Mouse (Mus musculus) MEL (cell line): ENCODE results near the gene Slc8a2. TPM values are rescaled to one million over a fixed set of nuclear protein-coding genes. Genes with fewer than 3 reads are reported as not detected.

ENCODE experiments used
- DNase-seq: peaks from one replicate; pipeline ENCODE4 v3.0.0; 2011; ENCODE audit warnings: low read depth, low spot score
- H3K27ac ChIP-seq: 2 replicates; pipeline ENCODE4 v1.5.1; 2012; ENCODE audit warnings: low read depth, mild to moderate bottlenecking, control low read depth, low read length, moderate library complexity; ENCODE audit not compliant: control insufficient read depth
- H3K27me3 ChIP-seq, 2 experiments: fragments of 150-350 bp in 1 of 2; sonication (generic) in 1 of 2; 2 replicates each; pipeline ENCODE4 v1.6.1; 2012; ENCODE audit warnings: low read length in 2 of 2, mild to moderate bottlenecking in 2 of 2, improper control_type of control experiment in 1 of 2, moderate library complexity in 1 of 2; ENCODE audit not compliant: insufficient read depth in 2 of 2, control insufficient read depth in 1 of 2
- H3K36me3 ChIP-seq, 2 experiments: 2 replicates each; pipeline ENCODE4 v1.6.1; 2012 to 2014; ENCODE audit warnings: low read length in 2 of 2, improper control_type of control experiment in 1 of 2, inconsistent platforms in 1 of 2, mild to moderate bottlenecking in 1 of 2; ENCODE audit not compliant: insufficient read depth in 2 of 2, control insufficient read depth in 1 of 2
- H3K4me1 ChIP-seq, 2 experiments: fragments of 150-350 bp in 1 of 2; sonication (generic) in 1 of 2; 2 replicates each; pipeline ENCODE4 v1.6.1; 2012; ENCODE audit warnings: low read length in 2 of 2, improper control_type of control experiment in 1 of 2, mild to moderate bottlenecking in 1 of 2; ENCODE audit not compliant: insufficient read depth in 2 of 2, control insufficient read depth in 1 of 2
- H3K4me3 ChIP-seq, 2 experiments: fragments of 150-350 bp in 1 of 2; sonication (generic) in 1 of 2; 2 replicates each; pipeline ENCODE4 v1.5.1; 2012; ENCODE audit warnings: low read depth in 2 of 2, low read length in 2 of 2, mild to moderate bottlenecking in 2 of 2, moderate library complexity in 2 of 2, control low read depth in 1 of 2, improper control_type of control experiment in 1 of 2; ENCODE audit not compliant: control insufficient read depth in 1 of 2, insufficient read depth in 1 of 2
- H3K79me2 ChIP-seq: 2 replicates; pipeline ENCODE4 v1.6.1; 2012; ENCODE audit warnings: mild to moderate bottlenecking, low read length, moderate library complexity; ENCODE audit not compliant: control insufficient read depth, poor library complexity, insufficient read depth
- H3K9ac ChIP-seq: 2 replicates; pipeline ENCODE4 v1.6.1; 2012; ENCODE audit warnings: low read depth, mild to moderate bottlenecking, control low read depth, low read length, moderate library complexity; ENCODE audit not compliant: control insufficient read depth, poor library complexity, severe bottlenecking
- H3K9me3 ChIP-seq: fragments of 150-350 bp; sonication (generic); replicated peaks from 2 replicates; pipeline ENCODE4 v1.6.1; 2012; ENCODE audit warnings: mild to moderate bottlenecking, low read length, improper control_type of control experiment, moderate library complexity; ENCODE audit not compliant: insufficient read depth
- BHLHE40 ChIP-seq: IDR thresholded peaks from 2 replicates; pipeline ENCODE4 v1.6.1; 2012; ENCODE audit warnings: low read depth, mild to moderate bottlenecking, inconsistent platforms, low read length, improper control_type of control experiment, borderline replicate concordance
- CHD1 ChIP-seq: IDR thresholded peaks from 2 replicates; pipeline ENCODE4 v1.6.1; 2012; ENCODE audit warnings: low read depth, mild to moderate bottlenecking, inconsistent platforms, low read length, improper control_type of control experiment
- CHD2 ChIP-seq: IDR thresholded peaks from 2 replicates; pipeline ENCODE4 v1.6.1; 2011; ENCODE audit warnings: low read length, improper control_type of control experiment
- CTCF ChIP-seq, 3 experiments: IDR thresholded peaks in 2 of 3; conservative IDR thresholded peaks in 1 of 3; 2 replicates each; pipeline ENCODE4 v1.5.1; 2011 to 2012; ENCODE audit warnings: low read length in 3 of 3, low read depth in 2 of 3, mild to moderate bottlenecking in 2 of 3, improper control_type of control experiment in 1 of 3, inconsistent platforms in 1 of 3, mixed read lengths in 1 of 3, moderate library complexity in 1 of 3; ENCODE audit not compliant: control insufficient read depth in 1 of 3, insufficient read depth in 1 of 3, poor library complexity in 1 of 3, severe bottlenecking in 1 of 3
- E2F4 ChIP-seq: IDR thresholded peaks from 2 replicates; pipeline ENCODE4 v1.6.1; 2011; ENCODE audit warnings: low read depth, low read length, improper control_type of control experiment, borderline replicate concordance
- ELF1 ChIP-seq: IDR thresholded peaks from 2 replicates; pipeline ENCODE4 v1.6.1; 2014; ENCODE audit warnings: low read depth, mild to moderate bottlenecking, inconsistent platforms, low read length, improper control_type of control experiment, moderate library complexity
- EP300 ChIP-seq, 2 experiments: IDR thresholded peaks; 2 replicates each; pipeline ENCODE4 v1.6.1; 2011; ENCODE audit warnings: improper control_type of control experiment in 2 of 2, low read length in 2 of 2, low read depth in 1 of 2, mild to moderate bottlenecking in 1 of 2
- ETS1 ChIP-seq: IDR thresholded peaks from 2 replicates; pipeline ENCODE4 v1.6.1; 2012; ENCODE audit warnings: low read depth, mild to moderate bottlenecking, inconsistent platforms, low read length, improper control_type of control experiment, moderate library complexity
- GABPA ChIP-seq: IDR thresholded peaks from 2 replicates; pipeline ENCODE4 v1.6.1; 2012; ENCODE audit warnings: low read depth, mild to moderate bottlenecking, inconsistent platforms, low read length, improper control_type of control experiment, moderate library complexity
- GATA1 ChIP-seq: IDR thresholded peaks from 2 replicates; pipeline ENCODE4 v1.6.1; 2011; ENCODE audit warnings: low read depth, low read length, improper control_type of control experiment
- HCFC1 ChIP-seq: IDR thresholded peaks from 2 replicates; pipeline ENCODE4 v1.6.1; 2012; ENCODE audit warnings: low read depth, mild to moderate bottlenecking, inconsistent platforms, low read length, improper control_type of control experiment, moderate library complexity
- JUND ChIP-seq: IDR thresholded peaks from 2 replicates; pipeline ENCODE4 v1.6.1; 2011; ENCODE audit warnings: low read depth, mild to moderate bottlenecking, improper control_type of control experiment, low read length
- KAT2A ChIP-seq: conservative IDR thresholded peaks from 2 replicates; pipeline ENCODE4 v1.6.1; 2012; ENCODE audit warnings: low read depth, low read length, improper control_type of control experiment, inconsistent platforms
- MAFK ChIP-seq: IDR thresholded peaks from 2 replicates; pipeline ENCODE4 v1.6.1; 2011; ENCODE audit warnings: low read depth, mild to moderate bottlenecking, low read length, improper control_type of control experiment, borderline replicate concordance
- MAX ChIP-seq: IDR thresholded peaks from 2 replicates; pipeline ENCODE4 v1.6.1; 2011; ENCODE audit warnings: low read length, improper control_type of control experiment
- MAZ ChIP-seq: IDR thresholded peaks from 2 replicates; pipeline ENCODE4 v1.6.1; 2012; ENCODE audit warnings: low read depth, mild to moderate bottlenecking, inconsistent platforms, low read length, improper control_type of control experiment
- MXI1 ChIP-seq: IDR thresholded peaks from 2 replicates; pipeline ENCODE4 v1.6.1; 2011; ENCODE audit warnings: mild to moderate bottlenecking, low read depth, low read length, improper control_type of control experiment
- MYB ChIP-seq: IDR thresholded peaks from 2 replicates; pipeline ENCODE4 v1.6.1; 2011; ENCODE audit warnings: mild to moderate bottlenecking, low read depth, low read length, improper control_type of control experiment
- MYC ChIP-seq: IDR thresholded peaks from 2 replicates; pipeline ENCODE4 v1.6.1; 2011; ENCODE audit warnings: low read depth, mild to moderate bottlenecking, low read length, improper control_type of control experiment, moderate library complexity
- NELFE ChIP-seq: IDR thresholded peaks from 2 replicates; pipeline ENCODE4 v1.6.1; 2011; ENCODE audit warnings: low read depth, low read length, improper control_type of control experiment
- NRF1 ChIP-seq: IDR thresholded peaks from 2 replicates; pipeline ENCODE4 v1.6.1; 2014; ENCODE audit warnings: low read depth, mild to moderate bottlenecking, inconsistent platforms, low read length, improper control_type of control experiment, moderate library complexity; ENCODE audit not compliant: poor library complexity, insufficient read depth, severe bottlenecking
- POLR2A ChIP-seq, 2 experiments: IDR thresholded peaks; 2 replicates each; pipeline ENCODE4 v1.6.1; 2011 to 2012; ENCODE audit warnings: low read length in 2 of 2, mild to moderate bottlenecking in 2 of 2, control low read depth in 1 of 2, improper control_type of control experiment in 1 of 2, low read depth in 1 of 2, moderate library complexity in 1 of 2; ENCODE audit not compliant: control insufficient read depth in 1 of 2, insufficient read depth in 1 of 2, poor library complexity in 1 of 2
- POLR2AphosphoS2 ChIP-seq: IDR thresholded peaks from 2 replicates; pipeline ENCODE4 v1.6.1; 2011; ENCODE audit warnings: low read length, improper control_type of control experiment
- POLR2AphosphoS5 ChIP-seq: IDR thresholded peaks from 2 replicates; pipeline ENCODE4 v1.6.1; 2012; ENCODE audit warnings: low read depth, borderline replicate concordance, mild to moderate bottlenecking, inconsistent platforms, low read length, moderate library complexity, mixed read lengths
- RAD21 ChIP-seq: IDR thresholded peaks from 2 replicates; pipeline ENCODE4 v1.6.1; 2011; ENCODE audit warnings: mild to moderate bottlenecking, low read depth, low read length, improper control_type of control experiment
- RCOR1 ChIP-seq: IDR thresholded peaks from 2 replicates; pipeline ENCODE4 v1.6.1; 2012; ENCODE audit warnings: low read depth, mild to moderate bottlenecking, inconsistent platforms, low read length, improper control_type of control experiment
- SIN3A ChIP-seq: IDR thresholded peaks from 2 replicates; pipeline ENCODE4 v1.6.1; 2012; ENCODE audit warnings: low read length, improper control_type of control experiment, inconsistent platforms
- SMC3 ChIP-seq: IDR thresholded peaks from 2 replicates; pipeline ENCODE4 v1.6.1; 2011; ENCODE audit warnings: low read depth, low read length, improper control_type of control experiment
- TAL1 ChIP-seq: IDR thresholded peaks from 2 replicates; pipeline ENCODE4 v1.6.1; 2012; ENCODE audit warnings: mild to moderate bottlenecking, inconsistent platforms, low read length, moderate library complexity, mixed read lengths
- TBP ChIP-seq: IDR thresholded peaks from 2 replicates; pipeline ENCODE4 v1.8.0; 2011; ENCODE audit warnings: low read depth, low read length, improper control_type of control experiment
- TCF12 ChIP-seq: IDR thresholded peaks from 2 replicates; pipeline ENCODE4 v1.6.1; 2014; ENCODE audit warnings: low read depth, mild to moderate bottlenecking, inconsistent platforms, low read length, improper control_type of control experiment, moderate library complexity
- UBTF ChIP-seq: IDR thresholded peaks from 2 replicates; pipeline ENCODE4 v1.6.1; 2012; ENCODE audit warnings: low read depth, mild to moderate bottlenecking, inconsistent platforms, low read length, improper control_type of control experiment, moderate library complexity, borderline replicate concordance; ENCODE audit not compliant: insufficient read depth
- USF1 ChIP-seq: IDR thresholded peaks from 2 replicates; pipeline ENCODE4 v1.6.1; 2014; ENCODE audit warnings: low read depth, mild to moderate bottlenecking, inconsistent platforms, low read length, improper control_type of control experiment, moderate library complexity
- USF2 ChIP-seq, 2 experiments: IDR thresholded peaks; 2 replicates each; pipeline ENCODE4 v1.6.1; 2011 to 2012; ENCODE audit warnings: improper control_type of control experiment in 2 of 2, low read length in 2 of 2, borderline replicate concordance in 1 of 2, inconsistent platforms in 1 of 2, low read depth in 1 of 2, mild to moderate bottlenecking in 1 of 2; ENCODE audit not compliant: insufficient read depth in 1 of 2
- ZC3H11A ChIP-seq: IDR thresholded peaks from 2 replicates; pipeline ENCODE4 v1.6.1; 2012; ENCODE audit warnings: low read depth, mild to moderate bottlenecking, inconsistent platforms, low read length, improper control_type of control experiment
- ZKSCAN1 ChIP-seq: IDR thresholded peaks from 2 replicates; pipeline ENCODE4 v1.6.1; 2012; ENCODE audit warnings: low read depth, mild to moderate bottlenecking, inconsistent platforms, low read length, improper control_type of control experiment, moderate library complexity
- ZMIZ1 ChIP-seq: IDR thresholded peaks from 2 replicates; pipeline ENCODE4 v1.6.1; 2012; ENCODE audit warnings: low read depth, mild to moderate bottlenecking, inconsistent platforms, low read length, improper control_type of control experiment, moderate library complexity
- ZNF384 ChIP-seq: IDR thresholded peaks from 2 replicates; pipeline ENCODE4 v1.6.1; 2012; ENCODE audit warnings: low read depth, mild to moderate bottlenecking, inconsistent platforms, low read length, improper control_type of control experiment
- polyA plus RNA-seq, 2 experiments: library from polyadenylated mRNA; stranded (reverse) in 1 of 2; unstranded in 1 of 2; fragments of >175 nt in 1 of 2; fragments of >200 nt in 1 of 2; gene quantifications; 2 replicates each; pipeline versions ENCODE4 v1.2.1 to v1.2.4; 2012; ENCODE audit warnings: low replicate concordance in 2 of 2, low read depth in 1 of 2; ENCODE audit not compliant: insufficient read length in 2 of 2, insufficient read depth in 1 of 2, missing spikeins in 1 of 2
- total RNA-seq: library from RNA; depleted of rRNA; stranded (reverse); fragments of 300-350 nt; gene quantifications from 2 replicates; pipeline ENCODE4 v1.2.3, GENCODE M21; 2012

Slc8a2 gene
- total and polyA plus RNA-seq, 3 experiments, result 0.06 TPM; not detected in 2

DNA sequence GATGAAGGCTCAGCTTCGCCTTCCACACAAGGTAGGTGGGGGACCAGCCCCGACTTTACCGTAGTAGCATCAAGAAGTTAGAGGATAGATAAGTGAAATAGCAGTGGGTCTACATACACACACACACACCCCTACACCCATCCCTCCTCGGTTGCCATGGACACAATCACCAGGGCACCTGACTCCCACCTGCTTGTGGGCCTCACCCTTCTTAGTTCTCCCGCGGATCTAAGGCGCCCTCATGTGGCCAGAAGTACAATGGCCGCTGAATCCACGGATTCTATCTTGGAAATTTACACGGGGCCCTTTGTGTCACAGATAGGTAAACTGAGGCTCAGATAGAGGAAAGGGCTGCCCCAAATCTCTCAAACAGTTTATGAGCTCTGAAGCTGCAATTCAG lies 23.9 kb downstream of the Slc8a2 start:
- Histone ChIP-seq H3K9me3 (no peaks in the 10 kb centered on the region), H3K79me2 (no peaks in the 10 kb centered on the region), H3K4me1 (peaks cover 0 to 20% of the 10 kb centered on the region in 2 experiments; a peak in 2 of 4 replicates), H3K36me3 (peaks cover 0 to 2% of the 10 kb centered on the region in 2 experiments; a peak in 1 of 4 replicates), H3K27me3 (no peaks in the 10 kb centered on the region; a peak in 1 of 4 replicates), H3K9ac (no peak overlapping the region), H3K27ac (no peak overlapping the region), H3K4me3 (no peak overlapping the region)
- DNase-seq, result peak; percentile 64
- TF ChIP-seq MAZ (no peak), MXI1 (no peak), POLR2AphosphoS2 (no peak), GATA1 (peak; percentile 32; the same call in 1 of the 2 replicates), UBTF (no peak), USF2 (IDR thresholded peaks at IDR 0.05; ENCODE audit: borderline replicate concordance in 1 of 2, insufficient read depth in 1 of 2, low read depth in 1 of 2, low read length in 2 of 2) (no peak), NRF1 (0 out of 2 replicates have a peak, but pooled peaks have one; percentile 3), JUND (no peak), E2F4 (no peak), ZNF384 (no peak), EP300 (IDR thresholded peaks at IDR 0.05; ENCODE audit: low read depth in 1 of 2, low read length in 2 of 2) (no peak), MAX (no peak), NELFE (no peak), TCF12 (0 out of 2 replicates have a peak, but pooled peaks have one; percentile 6), POLR2AphosphoS5 (no peak), KAT2A (no peak), ETS1 (no peak), ELF1 (no peak), GABPA (no peak), ZMIZ1 (no peak), ZKSCAN1 (no peak), CHD1 (no peak), TAL1 (no peak), TBP (no peak), MYC (no peak), ZC3H11A (peak; percentile 69), RAD21 (peak; percentile 87), MYB (no peak), CHD2 (no peak), SIN3A (0 out of 2 replicates have a peak, but pooled peaks have one; percentile 27), SMC3 (peak; percentile 81), BHLHE40 (no peak), USF1 (peak; percentile 58), MAFK (no peak), HCFC1 (no peak), CTCF (IDR thresholded peaks at IDR 0.05 in 2 of 3, conservative IDR thresholded peaks at IDR 0.05 in 1 of 3; ENCODE audit: control insufficient read depth in 1 of 3, insufficient read depth in 1 of 3, low read depth in 2 of 3, low read length in 3 of 3, poor library complexity in 1 of 3, severe bottlenecking in 1 of 3) (peak; percentile 73 to 86 (median 85)), POLR2A (IDR thresholded peaks at IDR 0.05; ENCODE audit: control insufficient read depth in 1 of 2, insufficient read depth in 1 of 2, low read depth in 1 of 2, low read length in 2 of 2, poor library complexity in 1 of 2) (no peak), RCOR1 (no peak)
